Mouse (Mus musculus): ENCODE data around the gene Rcn1. TPM values are rescaled to one million over a fixed set of nuclear protein-coding genes. Genes with fewer than 3 reads are reported as not detected.

Gene Rcn1
- total RNA-seq, 2 experiments from 2014 or later, result 30.5 to 203 TPM

DNA sequence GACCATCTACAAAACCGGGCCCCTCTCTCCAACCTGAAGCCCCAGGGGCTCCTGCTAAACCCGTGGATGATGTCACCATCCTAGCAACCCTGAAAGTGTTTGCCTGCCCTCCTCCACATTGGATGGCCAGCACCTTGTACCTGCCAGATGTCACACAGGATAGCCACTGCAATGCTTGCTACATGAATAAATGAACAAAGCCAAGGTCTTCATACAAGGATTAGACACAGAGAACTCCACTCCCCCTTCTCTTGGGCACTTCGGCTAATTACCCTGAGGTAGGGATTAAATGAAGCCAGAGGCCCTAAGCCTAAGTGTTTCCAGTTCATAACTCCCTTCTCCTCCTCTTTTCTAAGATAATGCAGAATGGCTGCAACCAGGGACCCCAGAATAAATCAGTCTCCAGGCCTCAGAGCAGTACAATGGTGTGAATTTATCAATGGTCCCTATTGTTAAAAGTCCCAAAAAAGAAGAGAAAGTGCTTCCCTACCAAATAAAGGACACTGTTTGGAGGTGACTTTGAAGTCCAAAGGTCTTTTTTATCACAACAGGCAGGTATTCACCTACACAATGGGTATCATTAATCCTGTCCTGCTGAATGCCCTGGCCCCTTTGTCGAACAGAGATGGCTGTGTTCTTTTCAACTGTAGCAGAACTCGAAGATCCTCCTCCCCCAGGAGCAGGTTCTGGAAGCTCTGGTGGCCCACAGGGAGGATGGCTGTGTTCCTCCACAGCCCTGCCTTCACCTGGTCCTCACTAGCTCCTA is 1.5 kb downstream of the Rcn1 start:
- no peak for DNase-seq (ENCODE audit: low spot score in 2 of 2)

- DNase-seq (ENCODE audit: low spot score in 2 of 2), result no peak
Observed at GRCm38 (mm10) chr2:105396066-105396465, 3.1 kb downstream of the Rcn1 start.

- DNase-seq (ENCODE audit: low spot score in 2 of 2), result no peak
Observed at GRCm38 (mm10) chr2:105394375-105394774, 4.7 kb downstream of the Rcn1 start.

DNA sequence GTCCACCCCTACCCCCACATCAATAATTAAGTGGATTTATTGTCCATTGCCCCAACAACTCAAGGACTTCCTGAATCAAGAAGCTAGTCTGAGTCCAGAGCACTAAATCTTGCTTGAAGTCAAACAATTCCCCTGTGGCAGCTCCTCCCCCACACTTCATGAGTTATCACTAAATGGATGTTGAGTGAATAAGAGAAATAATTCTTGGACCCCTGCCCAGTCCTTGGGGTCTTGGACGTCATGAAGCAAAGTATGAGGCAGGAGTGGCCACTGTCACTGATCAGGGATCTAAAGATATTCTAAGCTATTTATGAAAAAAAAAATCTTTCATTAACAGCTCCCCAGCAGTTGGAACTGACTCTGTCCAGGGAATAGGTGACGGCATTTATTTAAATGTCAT is 6.6 kb downstream of the Rcn1 start:
- DNase-seq (ENCODE audit: low spot score in 2 of 2), result no peak

DNA sequence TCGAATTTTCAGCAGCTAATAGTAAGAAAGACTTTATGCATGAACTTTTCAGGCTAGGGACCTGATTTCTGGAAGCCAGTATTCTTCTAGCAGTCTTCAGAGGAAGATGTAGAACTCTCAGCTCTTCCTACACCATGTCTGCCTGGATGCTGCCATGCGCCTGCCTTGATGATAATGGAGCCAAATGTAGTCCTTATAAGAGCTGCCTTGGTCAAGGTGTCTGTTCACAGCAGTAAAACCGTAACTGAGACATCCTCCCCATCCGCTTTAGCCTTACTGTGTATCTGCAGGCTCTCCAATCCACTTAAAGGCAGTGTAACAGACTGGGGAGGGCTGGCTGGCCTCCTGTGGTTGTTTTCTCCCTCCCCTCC is 7.7 kb downstream of the Rcn1 start:
- DNase-seq (ENCODE audit: low spot score in 2 of 2), result no peak

- DNase-seq (ENCODE audit: low spot score in 2 of 2), result no peak
Observed at GRCm38 (mm10) chr2:105390653-105391413, 8.3 kb downstream of the Rcn1 start.

DNA sequence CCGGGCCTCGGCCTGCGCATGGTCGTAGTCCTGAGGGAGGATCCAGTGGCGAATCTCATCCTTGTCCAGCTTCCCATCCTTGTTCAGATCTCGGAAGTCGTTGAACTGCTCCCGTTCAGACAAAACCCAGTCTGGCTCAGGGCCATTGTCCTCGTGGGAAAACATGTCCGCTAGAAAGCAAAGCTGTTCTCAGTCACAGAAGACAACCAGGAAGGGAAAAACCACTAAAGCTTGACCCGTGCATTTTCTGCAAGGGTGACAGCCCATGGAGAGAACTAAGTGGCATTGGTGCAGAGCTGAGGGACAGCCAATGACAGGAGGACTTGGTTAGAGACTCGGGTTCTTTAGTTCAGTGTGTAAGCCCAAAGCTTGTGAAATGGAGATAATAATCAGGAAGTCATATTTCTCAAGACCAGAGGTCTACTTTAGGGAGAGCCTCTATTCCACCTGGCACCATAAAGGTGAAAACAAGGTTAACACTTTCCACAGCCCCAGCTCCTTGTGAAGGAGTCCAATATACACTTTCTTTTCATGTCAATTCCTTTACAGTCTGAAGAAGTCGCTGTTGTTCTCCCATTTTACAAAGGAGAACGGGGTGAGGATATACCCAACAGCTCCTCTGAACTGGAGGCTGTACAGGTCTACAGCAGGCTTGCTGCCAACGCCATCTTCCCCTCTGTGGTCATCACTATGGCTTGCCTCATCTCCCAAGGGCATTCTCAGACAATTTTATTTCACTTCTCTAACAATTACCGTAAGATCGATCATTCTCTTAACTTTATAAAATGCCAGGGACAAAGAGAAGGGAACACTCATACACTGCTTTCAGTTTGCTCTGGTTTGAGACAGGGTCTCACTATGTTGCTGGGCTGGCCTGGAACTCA is 9.9 kb downstream of the Rcn1 start:
- DNase-seq (ENCODE audit: low spot score in 2 of 2), result no peak

- no peak for DNase-seq (ENCODE audit: low spot score in 2 of 2)
Observed at GRCm38 (mm10) chr2:105386418-105386817, 12.7 kb downstream of the Rcn1 start.

DNA sequence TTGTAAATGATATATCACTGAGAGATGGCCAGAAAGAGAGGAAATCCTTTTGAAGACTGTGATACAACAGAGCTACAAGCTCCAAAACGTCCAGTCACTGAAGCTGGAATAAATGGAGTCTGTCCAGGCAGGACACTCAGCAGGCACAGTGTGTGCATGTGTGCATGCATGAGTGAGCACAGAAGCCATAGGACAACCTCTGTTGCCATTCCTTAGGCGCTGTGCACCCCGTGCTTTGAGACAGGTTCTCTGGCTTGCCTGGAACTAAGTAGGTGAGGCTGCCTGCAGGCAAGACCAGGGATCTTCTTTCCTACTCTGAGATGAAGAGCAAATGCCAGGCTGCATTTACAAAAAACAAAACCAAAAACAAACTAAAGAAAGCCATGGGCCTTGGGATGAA is 14.1 kb downstream of the Rcn1 start:
- no peak for DNase-seq (ENCODE audit: low spot score in 2 of 2)

DNA sequence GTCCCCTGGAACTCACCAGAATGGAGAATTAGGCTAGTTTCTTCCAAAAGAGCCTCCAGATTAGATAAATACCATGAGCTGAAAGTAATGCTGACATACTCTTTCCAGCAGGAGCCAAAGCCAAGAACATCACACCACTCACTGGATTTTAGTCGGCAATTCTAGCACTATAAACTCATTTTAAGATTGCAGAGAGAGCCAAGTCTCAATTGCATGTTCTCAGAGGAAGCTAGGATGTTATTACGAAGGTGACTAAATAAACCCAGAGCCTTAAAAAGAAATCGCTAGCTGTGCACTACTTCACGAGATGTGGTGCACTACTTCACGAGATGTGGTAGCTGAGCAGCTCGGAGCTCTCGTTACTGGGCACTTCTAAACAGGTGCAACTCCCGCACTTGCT is 16.1 kb downstream of the Rcn1 start:
- DNase-seq (ENCODE audit: low spot score in 2 of 2), result no peak

- DNase-seq (ENCODE audit: low spot score in 2 of 2), result no peak
Observed at GRCm38 (mm10) chr2:105380757-105381319, 18.3 kb downstream of the Rcn1 start.

DNA sequence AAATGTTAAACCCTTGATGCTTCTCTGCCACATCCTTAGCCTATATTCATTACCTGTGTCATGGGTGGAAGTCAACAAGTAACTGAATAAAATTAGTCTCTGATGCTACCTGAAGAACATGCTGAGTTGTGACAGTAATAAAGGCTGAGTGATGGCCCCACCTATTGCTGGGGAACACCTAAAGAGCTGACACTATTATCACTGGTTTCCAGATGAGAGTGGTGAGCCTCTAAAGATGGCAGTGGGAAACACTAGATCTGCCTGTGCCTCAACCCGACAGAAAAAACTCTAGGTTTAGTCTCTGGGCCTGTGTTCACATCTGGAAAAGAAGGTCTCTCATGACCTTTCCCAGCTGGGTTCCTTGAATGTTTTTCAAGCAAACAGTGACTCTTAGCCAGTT is 19.4 kb downstream of the Rcn1 start:
- DNase-seq (ENCODE audit: low spot score in 2 of 2), result no peak

DNA sequence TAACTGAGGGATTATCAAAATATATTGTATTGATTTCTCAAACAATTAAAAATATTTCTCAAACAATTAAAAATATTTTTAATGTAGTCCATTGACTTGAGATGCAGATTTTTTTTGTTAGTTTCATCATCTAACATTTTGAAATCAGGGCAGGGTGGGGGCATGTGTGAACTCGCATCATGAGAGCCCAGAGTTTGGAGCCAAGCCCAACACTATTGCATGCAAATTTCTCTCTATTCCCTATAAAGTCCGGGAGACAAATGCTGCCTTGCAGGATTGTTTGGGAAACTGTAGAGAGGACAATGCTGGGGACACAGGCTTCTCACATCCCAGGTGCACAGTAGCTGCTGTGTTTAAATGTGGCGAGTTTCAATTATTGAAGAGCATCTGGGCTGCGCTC is 23.4 kb downstream of the Rcn1 start:
- DNase-seq (ENCODE audit: low spot score in 2 of 2), result no peak

GRCm38 (mm10) chr2:105375261-105375660 is 23.9 kb downstream of the Rcn1 start:
- no peak for DNase-seq (ENCODE audit: low spot score in 2 of 2)

GRCm38 (mm10) chr2:105373658-105374057 is 25.5 kb downstream of the Rcn1 start:
- DNase-seq (ENCODE audit: low spot score in 2 of 2), result no peak

- DNase-seq (ENCODE audit: low spot score in 2 of 2), result no peak
Observed at GRCm38 (mm10) chr2:105372727-105373126, 26.4 kb downstream of the Rcn1 start.

GRCm38 (mm10) chr2:105372156-105372555 is 27.0 kb downstream of the Rcn1 start:
- no peak for DNase-seq (ENCODE audit: low spot score in 2 of 2)

DNA sequence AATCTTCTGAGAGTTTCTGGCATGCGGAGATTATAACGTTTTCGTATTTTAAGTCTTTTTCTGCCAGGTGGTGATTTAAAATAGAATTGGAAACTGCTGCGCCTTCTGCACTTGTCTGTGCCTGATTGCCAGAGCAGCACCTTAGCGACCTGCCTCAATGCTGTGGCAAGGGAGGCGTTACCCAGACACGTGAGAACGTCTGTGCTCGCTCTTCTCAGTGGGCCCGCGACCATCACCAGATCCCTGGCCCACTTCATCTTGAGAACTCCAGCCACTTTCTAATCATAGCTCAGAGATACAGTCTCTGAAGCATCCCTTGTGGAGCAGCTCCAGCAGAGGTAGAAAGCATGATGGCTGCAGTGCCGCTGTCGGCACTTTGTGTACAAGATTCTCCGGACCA is 28.4 kb downstream of the Rcn1 start:
- no peak for DNase-seq (ENCODE audit: low spot score in 2 of 2)

- no peak for DNase-seq (ENCODE audit: low spot score in 2 of 2)
Observed at GRCm38 (mm10) chr2:105370240-105370639, 28.9 kb downstream of the Rcn1 start.

- DNase-seq (ENCODE audit: low spot score in 2 of 2), result no peak
Observed at GRCm38 (mm10) chr2:105367623-105368022, 31.5 kb downstream of the Rcn1 start.

DNA sequence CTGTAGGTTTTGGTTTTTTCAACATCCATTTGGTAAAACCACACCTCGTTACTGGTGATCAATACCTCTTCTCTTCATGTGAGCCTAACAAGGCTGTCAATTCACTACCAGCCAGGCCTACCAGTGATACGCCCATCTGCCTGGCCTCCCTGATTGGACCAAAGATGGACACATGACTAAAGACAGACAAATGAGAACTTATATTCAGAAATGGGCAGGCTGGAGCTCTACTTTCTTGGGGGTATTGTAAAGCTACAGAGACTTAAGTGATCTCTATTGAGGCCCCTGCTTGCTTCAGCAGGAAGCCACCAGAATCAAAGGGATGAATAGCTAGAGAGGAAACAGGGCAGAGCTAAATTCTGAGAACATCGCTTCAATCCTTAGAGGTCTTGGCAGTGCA is 41.1 kb downstream of the Rcn1 start:
- DNase-seq (ENCODE audit: low spot score in 2 of 2), result no peak

Data from adrenal gland, adult 18-20 months (tissue).